Mouse (Mus musculus): ENCODE measurements around the gene Slc38a11. TPM values are rescaled to one million over a fixed set of nuclear protein-coding genes. Genes with fewer than 3 reads are reported as not detected.

The Slc38a11 gene
- total RNA-seq, 2 experiments from 2014 or later = 1.9 to 4.4 TPM

Small RNAs within 50 kb of the gene (microRNA-seq; reads per million reads assigned to microRNA genes)
- 0 reads per million in 2 experiments for gene Mir6337

Other genes starting within 250 kb of the Slc38a11 start
- 1 to 10 TPM; 7.8 to 9.1 TPM for gene Cobll1, start 124.6 kb downstream of the Slc38a11 start, total RNA-seq (2021)
- 10 to 100 TPM; 39.7 to 43.6 TPM for gene Scn3a, start 203.6 kb upstream of the Slc38a11 start, total RNA-seq (2021)